Mouse (Mus musculus): ENCODE results near the gene Fgfr2. TPM values are rescaled to one million over a fixed set of nuclear protein-coding genes. Genes with fewer than 3 reads are reported as not detected.

Gene Fgfr2
- polyA plus RNA-seq, 1 experiment from 2014 or later: 121 TPM

DNA sequence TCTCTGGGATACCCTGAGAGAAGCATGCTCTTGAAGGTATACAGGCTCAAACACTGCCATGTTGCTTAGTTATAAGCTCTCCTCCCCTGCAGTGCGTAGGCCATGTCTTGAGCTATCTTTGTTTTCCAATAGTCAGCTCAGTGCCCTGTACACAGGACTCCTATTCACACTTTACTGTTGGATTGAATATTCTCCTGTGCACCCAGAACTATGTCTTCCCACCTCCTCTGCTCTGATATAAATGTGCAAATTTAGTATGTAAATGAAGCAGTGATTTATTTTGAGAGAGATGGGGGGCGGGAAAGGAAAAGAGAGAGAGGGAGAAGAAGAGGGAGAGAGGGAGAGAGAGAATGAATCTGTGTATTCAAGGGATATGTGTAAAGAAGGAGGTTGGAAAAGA, 1267.5 kb downstream of the Fgfr2 start:
- H3K4me3 ChIP-seq: no peak overlapping the region
- 95% methylated on average over 2 of the region's 2 CpGs for WGBS
- H3K27ac ChIP-seq: no peak overlapping the region
- H3K27me3 ChIP-seq: no peaks in the 10 kb centered on the region
- no peaks in the 10 kb centered on the region for H3K4me1 ChIP-seq
- no peaks in the 10 kb centered on the region for H3K9me3 ChIP-seq
- H3K9ac ChIP-seq: no peak overlapping the region
- ATAC-seq (ENCODE audit: insufficient number of reproducible peaks, insufficient read depth, low FRiP score, low TSS enrichment): no peak
- H3K36me3 ChIP-seq: no peaks in the 10 kb centered on the region
- H3K4me2 ChIP-seq (replicated peaks): no peak overlapping the region

DNA sequence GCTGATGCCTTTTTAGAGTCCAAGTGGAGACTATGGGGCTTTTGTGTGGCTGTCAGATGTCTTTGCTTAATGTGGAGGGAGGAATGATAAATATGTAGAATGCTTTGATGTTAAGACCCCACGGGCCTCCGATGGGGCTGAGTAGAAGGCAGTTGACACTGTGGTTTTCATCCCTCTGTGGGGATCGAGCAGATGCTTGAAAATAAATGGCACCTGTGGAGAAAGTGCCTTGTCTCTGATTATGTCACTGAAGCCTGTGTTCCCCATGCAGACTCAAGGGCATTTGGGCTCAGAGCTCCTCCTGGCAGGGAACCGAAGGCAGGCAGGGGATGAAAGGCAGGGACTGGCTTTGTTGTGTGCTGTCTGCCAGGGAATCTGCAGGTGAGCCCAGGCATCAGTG, 1272.6 kb downstream of the Fgfr2 start:
- Histone ChIP-seq H3K4me3 (no peak overlapping the region), H3K27me3 (no peaks in the 10 kb centered on the region), H3K4me1 (peaks cover 8% of the 10 kb centered on the region; the same call in 1 of the 2 replicates), H3K9me3 (no peaks in the 10 kb centered on the region), H3K27ac (no peak overlapping the region), H3K36me3 (no peaks in the 10 kb centered on the region), H3K4me2 (replicated peaks) (no peak overlapping the region), H3K9ac (no peak overlapping the region)
- ATAC-seq (ENCODE audit: insufficient number of reproducible peaks, insufficient read depth, low FRiP score, low TSS enrichment): no peak
- 29% methylated on average over 4 of the region's 4 CpGs for WGBS

GRCm38 (mm10) chr7:131846066-131846905, 1276.9 kb downstream of the Fgfr2 start:
- Histone ChIP-seq H3K4me1 (peaks cover 8% of the 10 kb centered on the region; the same call in 1 of the 2 replicates), H3K27ac (no peak overlapping the region), H3K4me3 (no peak overlapping the region), H3K27me3 (peaks cover 4% of the 10 kb centered on the region; the same call in 1 of the 2 replicates), H3K4me2 (replicated peaks) (peak overlapping the region; percentile 22; the same call in 1 of the 2 replicates), H3K9me3 (no peaks in the 10 kb centered on the region), H3K36me3 (no peaks in the 10 kb centered on the region), H3K9ac (no peak overlapping the region)
- WGBS: 29% methylated on average over 20 of the region's 20 CpGs
- 0 out of 2 replicates have a peak, but pooled peaks have one; percentile 52 for ATAC-seq (ENCODE audit: insufficient number of reproducible peaks, insufficient read depth, low FRiP score, low TSS enrichment)

GRCm38 (mm10) chr7:131830261-131830660, 1292.9 kb downstream of the Fgfr2 start:
- 87% methylated on average over 1 of the region's 1 CpGs for WGBS
- Histone ChIP-seq H3K9me3 (no peaks in the 10 kb centered on the region), H3K27me3 (no peaks in the 10 kb centered on the region), H3K4me2 (replicated peaks) (no peak overlapping the region), H3K4me1 (no peaks in the 10 kb centered on the region; the same call in 1 of the 2 replicates), H3K36me3 (no peaks in the 10 kb centered on the region), H3K9ac (no peak overlapping the region), H3K27ac (no peak overlapping the region), H3K4me3 (no peak overlapping the region)
- no peak for ATAC-seq (ENCODE audit: insufficient number of reproducible peaks, insufficient read depth, low FRiP score, low TSS enrichment)

- H3K27me3 ChIP-seq: no peaks in the 10 kb centered on the region
- no peak for ATAC-seq (ENCODE audit: insufficient number of reproducible peaks, insufficient read depth, low FRiP score, low TSS enrichment)
Observed at GRCm38 (mm10) chr7:131826811-131827210, 1296.3 kb downstream of the Fgfr2 start.

GRCm38 (mm10) chr7:131817976-131818375, 1305.2 kb downstream of the Fgfr2 start:
- Histone ChIP-seq H3K4me3 (no peak overlapping the region), H3K9ac (no peak overlapping the region), H3K36me3 (no peaks in the 10 kb centered on the region), H3K9me3 (no peaks in the 10 kb centered on the region), H3K27ac (no peak overlapping the region), H3K4me1 (peaks cover 3% of the 10 kb centered on the region; the same call in 1 of the 2 replicates), H3K27me3 (no peaks in the 10 kb centered on the region), H3K4me2 (replicated peaks) (no peak overlapping the region)
- 81% methylated on average over 6 of the region's 6 CpGs for WGBS
- ATAC-seq (ENCODE audit: insufficient number of reproducible peaks, insufficient read depth, low FRiP score, low TSS enrichment): no peak

More at GRCm38 (mm10) chr7:131826811-131827210, 1296.3 kb downstream of the Fgfr2 start:
- Histone ChIP-seq H3K9ac (no peak overlapping the region), H3K36me3 (no peaks in the 10 kb centered on the region), H3K4me3 (no peak overlapping the region), H3K27ac (no peak overlapping the region), H3K4me1 (no peaks in the 10 kb centered on the region; the same call in 1 of the 2 replicates), H3K4me2 (replicated peaks) (no peak overlapping the region), H3K9me3 (no peaks in the 10 kb centered on the region)
- 79% methylated on average over 5 of the region's 5 CpGs for WGBS

DNA sequence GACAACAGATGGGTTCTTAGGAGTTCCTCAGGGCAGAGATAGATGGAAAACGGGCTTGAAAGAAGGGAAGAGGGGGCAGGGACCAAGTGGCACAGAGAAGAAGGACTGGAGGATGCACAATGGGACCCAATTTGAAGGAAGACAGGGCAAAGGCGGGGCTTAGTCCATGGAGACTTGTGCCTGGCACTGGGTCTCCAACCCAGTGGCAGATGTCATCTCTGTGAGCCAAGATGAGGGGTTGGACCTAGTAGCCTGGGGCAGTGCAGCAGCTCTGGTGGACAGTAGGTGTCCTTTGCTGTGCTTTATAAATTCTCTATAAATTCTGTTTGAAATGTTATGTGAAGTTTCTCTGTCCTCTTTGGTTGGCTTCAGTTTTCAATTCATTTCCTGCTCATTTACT, 1306.5 kb downstream of the Fgfr2 start:
- Histone ChIP-seq H3K4me2 (replicated peaks) (no peak overlapping the region), H3K9me3 (no peaks in the 10 kb centered on the region), H3K9ac (no peak overlapping the region), H3K27me3 (no peaks in the 10 kb centered on the region), H3K4me3 (no peak overlapping the region), H3K27ac (no peak overlapping the region), H3K4me1 (peaks cover 3% of the 10 kb centered on the region; the same call in 1 of the 2 replicates), H3K36me3 (no peaks in the 10 kb centered on the region)
- no peak for ATAC-seq (ENCODE audit: insufficient number of reproducible peaks, insufficient read depth, low FRiP score, low TSS enrichment)
- WGBS: 79% methylated on average over 2 of the region's 2 CpGs

DNA sequence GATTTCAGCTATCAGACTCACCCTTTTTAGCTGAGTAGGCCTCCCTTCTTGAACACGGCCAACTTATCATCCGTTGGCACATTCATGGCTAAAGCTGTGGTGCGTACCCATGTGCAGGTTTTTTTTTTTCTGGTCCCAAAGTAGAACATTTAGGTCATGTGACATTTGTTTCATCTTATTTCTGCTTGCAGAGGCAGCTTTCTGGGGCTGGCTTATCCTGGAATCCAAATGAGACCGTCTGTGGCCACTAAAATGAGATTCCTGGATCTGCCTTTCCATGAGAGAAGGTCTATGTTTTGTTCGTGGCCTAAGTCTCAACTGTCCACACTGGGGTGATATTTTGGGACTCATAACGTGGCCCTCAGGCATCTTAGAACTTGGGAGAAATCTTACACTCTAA, 1311.0 kb downstream of the Fgfr2 start:
- Histone ChIP-seq H3K9ac (no peak overlapping the region), H3K9me3 (no peaks in the 10 kb centered on the region), H3K36me3 (no peaks in the 10 kb centered on the region), H3K4me1 (no peaks in the 10 kb centered on the region), H3K4me3 (no peak overlapping the region), H3K4me2 (replicated peaks) (no peak overlapping the region), H3K27ac (no peak overlapping the region), H3K27me3 (no peaks in the 10 kb centered on the region)
- WGBS: 75% methylated on average over 6 of the region's 6 CpGs
- no peak for ATAC-seq (ENCODE audit: insufficient number of reproducible peaks, insufficient read depth, low FRiP score, low TSS enrichment)

DNA sequence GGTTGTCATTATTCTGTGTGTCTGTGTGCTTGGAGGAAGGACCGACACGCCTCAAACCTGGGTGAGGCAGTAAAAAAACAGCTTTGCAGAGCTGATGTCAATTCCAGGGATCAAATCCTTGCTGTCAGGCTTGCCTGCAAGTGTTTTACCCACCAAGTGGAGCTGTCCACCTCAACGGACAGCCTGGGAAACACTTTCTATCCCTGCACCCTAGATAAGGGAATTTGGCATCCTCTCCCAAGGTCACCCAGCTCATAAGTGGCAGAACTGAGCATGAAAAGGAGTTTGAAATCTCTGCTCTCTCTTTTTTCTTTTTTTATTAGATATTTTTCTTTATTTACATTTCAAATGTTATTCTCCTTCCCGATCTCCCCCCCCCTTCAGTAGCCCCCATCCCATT, 1312.2 kb downstream of the Fgfr2 start:
- WGBS: 74% methylated on average over 4 of the region's 4 CpGs
- Histone ChIP-seq H3K27me3 (no peaks in the 10 kb centered on the region), H3K4me1 (no peaks in the 10 kb centered on the region), H3K9ac (no peak overlapping the region), H3K4me3 (no peak overlapping the region), H3K36me3 (no peaks in the 10 kb centered on the region), H3K4me2 (replicated peaks) (no peak overlapping the region), H3K27ac (no peak overlapping the region), H3K9me3 (no peaks in the 10 kb centered on the region)
- no peak for ATAC-seq (ENCODE audit: insufficient number of reproducible peaks, insufficient read depth, low FRiP score, low TSS enrichment)

GRCm38 (mm10) chr7:131809584-131810181, 1313.5 kb downstream of the Fgfr2 start:
- Histone ChIP-seq H3K4me2 (replicated peaks) (no peak overlapping the region), H3K9ac (no peak overlapping the region), H3K4me1 (no peaks in the 10 kb centered on the region), H3K9me3 (no peaks in the 10 kb centered on the region), H3K27ac (no peak overlapping the region), H3K27me3 (no peaks in the 10 kb centered on the region), H3K36me3 (no peaks in the 10 kb centered on the region), H3K4me3 (no peak overlapping the region)
- 25% methylated on average over 5 of the region's 5 CpGs for WGBS
- no peak for ATAC-seq (ENCODE audit: insufficient number of reproducible peaks, insufficient read depth, low FRiP score, low TSS enrichment)

DNA sequence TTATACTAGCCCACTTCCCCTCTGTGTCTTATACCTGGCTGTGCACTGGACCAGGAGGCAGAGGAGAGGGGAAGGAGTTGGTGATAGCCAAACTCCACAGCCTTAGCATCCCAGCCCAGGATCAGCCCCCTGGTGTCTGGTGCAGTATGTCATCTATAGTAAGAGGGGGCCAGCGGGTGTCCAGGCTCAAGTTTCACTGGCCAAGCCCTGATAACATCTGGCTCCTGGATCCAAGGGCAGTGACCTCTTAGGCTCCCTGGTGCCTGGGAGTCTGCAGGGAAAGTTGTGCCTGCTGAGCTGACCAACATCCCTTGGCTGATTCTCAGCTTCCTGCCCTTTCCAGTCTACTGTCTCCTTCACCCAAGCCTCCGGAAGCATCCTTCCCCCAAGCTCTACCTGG, 1315.9 kb downstream of the Fgfr2 start:
- Histone ChIP-seq H3K27me3 (no peaks in the 10 kb centered on the region), H3K4me3 (no peak overlapping the region), H3K36me3 (no peaks in the 10 kb centered on the region), H3K4me2 (replicated peaks) (no peak overlapping the region), H3K9ac (no peak overlapping the region), H3K9me3 (no peaks in the 10 kb centered on the region), H3K4me1 (no peaks in the 10 kb centered on the region), H3K27ac (no peak overlapping the region)
- no peak for ATAC-seq (ENCODE audit: insufficient number of reproducible peaks, insufficient read depth, low FRiP score, low TSS enrichment)
- WGBS: 15% methylated on average over 2 of the region's 2 CpGs

All from embryonic facial prominence, embryonic 12.5 days (tissue).